Mouse (Mus musculus): ENCODE results near the gene Taf10.
"Not testable (repeated sequence)": the region's sequence is repeated elsewhere in the genome, so short reads cannot be mapped to it uniquely, and the experiment has no call there.

Taf10 gene

GRCm38 (mm10) chr7:105752716-105753115 lies 8.6 kb upstream of the Taf10 start:
- in situ Hi-C loops (cut with MboI, MseI) = loop anchor here in 1 of 2 experiments (5.0 kb wide), 1 partner anchor 55 kb away; no protein-coding TSS in a partner anchor

- in situ Hi-C loops (cut with MboI, MseI) = loop anchor here in 1 of 2 experiments (5.0 kb wide), 1 partner anchor 56 kb away; no protein-coding TSS in a partner anchor
Observed at GRCm38 (mm10) chr7:105751491-105752433, 7.6 kb upstream of the Taf10 start, which contains the start of gene Tpp1. Gene Tpp1, minus strand, starts transcription at chr7:105752235.

GRCm38 (mm10) chr7:105747776-105748175 lies 3.6 kb upstream of the Taf10 start:
- in situ Hi-C loops (cut with MboI, MseI) = no loop called here

- in situ Hi-C loops (cut with MboI, MseI) = not testable (repeated sequence)
Observed at GRCm38 (mm10) chr7:105743246-105743925, 775 bp downstream of the Taf10 start.

- in situ Hi-C loops (cut with MboI, MseI) = not testable (repeated sequence)
Observed at GRCm38 (mm10) chr7:105742539-105743215, 1.5 kb downstream of the Taf10 start.

GRCm38 (mm10) chr7:105741978-105742377 lies 2.2 kb downstream of the Taf10 start:
- in situ Hi-C loops (cut with MboI, MseI) = no loop called here

- in situ Hi-C loops (cut with MboI, MseI) = no loop called here
Observed at GRCm38 (mm10) chr7:105740851-105741250, 3.3 kb downstream of the Taf10 start.

GRCm38 (mm10) chr7:105740089-105740795 lies 3.9 kb downstream of the Taf10 start:
- in situ Hi-C loops (cut with MboI, MseI) = no loop called here

- in situ Hi-C loops (cut with MboI, MseI) = loop anchor here (5.0 to 10.0 kb wide), 3 partner anchors 68 to 344 kb away; partner anchors contain the start of genes Arfip2 (in 1 of the 2), Gm45799 (in 1 of the 2) and Timm10b (in 1 of the 2)
Observed at GRCm38 (mm10) chr7:105738948-105739347, 5.2 kb downstream of the Taf10 start.

- in situ Hi-C loops (cut with MboI, MseI) = loop anchor here (5.0 to 10.0 kb wide), 3 partner anchors 69 to 343 kb away; partner anchors contain the start of genes Arfip2 (in 1 of the 2), Gm45799 (in 1 of the 2) and Timm10b (in 1 of the 2)
Observed at GRCm38 (mm10) chr7:105738286-105738685, 5.9 kb downstream of the Taf10 start.

GRCm38 (mm10) chr7:105737648-105738047 lies 6.5 kb downstream of the Taf10 start:
- in situ Hi-C loops (cut with MboI, MseI) = loop anchor here (5.0 to 10.0 kb wide), 3 partner anchors 70 to 343 kb away; partner anchors contain the start of genes Arfip2 (in 1 of the 2), Gm45799 (in 1 of the 2) and Timm10b (in 1 of the 2)

GRCm38 (mm10) chr7:105736911-105737521 lies 7.1 kb downstream of the Taf10 start, which contains the start of gene Rrp8:
Gene Rrp8, minus strand, starts transcription at chr7:105737385.
- in situ Hi-C loops (cut with MboI, MseI) = loop anchor here (5.0 to 10.0 kb wide), 3 partner anchors 70 to 342 kb away; partner anchors contain the start of genes Arfip2 (in 1 of the 2), Gm45799 (in 1 of the 2) and Timm10b (in 1 of the 2)

GRCm38 (mm10) chr7:105736264-105736901 lies 7.8 kb downstream of the Taf10 start, which contains the start of gene Ilk:
Gene Ilk, plus strand, starts transcription at chr7:105736592.
- in situ Hi-C loops (cut with MboI, MseI) = loop anchor here (5.0 to 10.0 kb wide), 3 partner anchors 71 to 342 kb away; partner anchors contain the start of genes Arfip2 (in 1 of the 2), Gm45799 (in 1 of the 2) and Timm10b (in 1 of the 2)

GRCm38 (mm10) chr7:105735464-105735863 lies 8.7 kb downstream of the Taf10 start:
- in situ Hi-C loops (cut with MboI, MseI) = loop anchor here (5.0 to 10.0 kb wide), 3 partner anchors 72 to 341 kb away; partner anchors contain the start of genes Arfip2 (in 1 of the 2), Gm45799 (in 1 of the 2) and Timm10b (in 1 of the 2)

GRCm38 (mm10) chr7:105734826-105735225 lies 9.3 kb downstream of the Taf10 start:
- in situ Hi-C loops (cut with MboI, MseI) = loop anchor here (5.0 to 10.0 kb wide), 4 partner anchors 72 to 340 kb away; partner anchors contain the start of genes Arfip2 (in 1 of the 2), Gm45799 (in 1 of the 2) and Timm10b (in 1 of the 2)

GRCm38 (mm10) chr7:105733836-105734235 lies 10.3 kb downstream of the Taf10 start:
- in situ Hi-C loops (cut with MboI, MseI) = loop anchor here (5.0 to 10.0 kb wide), 3 partner anchors 77 to 339 kb away; partner anchors contain the start of genes Arfip2 (in 1 of the 2), Gm45799 (in 1 of the 2) and Timm10b (in 1 of the 2)

- in situ Hi-C loops (cut with MboI, MseI) = no loop called here
Observed at GRCm38 (mm10) chr7:105728701-105729428, 15.3 kb downstream of the Taf10 start.

- in situ Hi-C loops (cut with MboI, MseI) = no loop called here
Observed at GRCm38 (mm10) chr7:105726980-105727325, 17.2 kb downstream of the Taf10 start.
